Mouse (Mus musculus): ENCODE data around the gene Mrpl19. TPM values are rescaled to one million over a fixed set of nuclear protein-coding genes. Genes with fewer than 3 reads are reported as not detected.

Mrpl19 gene
- total and polyA plus RNA-seq, 3 experiments, result 36.6 to 89.0 TPM; not detected in 1

DNA sequence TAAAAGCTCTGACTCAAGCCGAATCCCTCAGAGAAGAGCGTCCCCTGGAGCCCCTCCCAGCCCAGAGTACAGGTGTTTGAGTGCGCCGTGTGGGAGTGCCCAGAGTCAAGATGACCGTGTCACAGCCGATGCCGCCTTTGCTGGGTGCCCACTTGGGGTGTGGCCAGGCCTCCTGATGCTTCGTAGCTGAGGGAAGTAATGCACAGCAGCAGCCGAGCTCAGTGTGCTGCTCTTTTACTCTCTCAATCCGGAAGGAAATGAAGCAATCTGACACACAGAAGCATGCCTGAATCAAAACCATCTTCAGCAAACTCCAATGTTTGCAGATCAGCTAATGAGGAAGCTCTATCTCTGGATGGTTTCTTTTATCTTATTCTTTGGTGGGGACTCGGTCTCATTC is 7.8 kb downstream of the Mrpl19 start:
- H3K9me3 ChIP-seq (replicated peaks; ENCODE audit: insufficient read depth, low read length), result no peaks in the 10 kb centered on the region
- no peaks in the 10 kb centered on the region for H3K4me1 ChIP-seq (ENCODE audit: control insufficient read depth in 1 of 2, insufficient read depth in 2 of 2, low read length in 2 of 2)
- no peak overlapping the region for H3K27ac ChIP-seq (ENCODE audit: control insufficient read depth, low read depth, low read length)
- H3K9ac ChIP-seq (ENCODE audit: control insufficient read depth, low read depth, low read length, poor library complexity, severe bottlenecking), result no peak overlapping the region
- H3K36me3 ChIP-seq (ENCODE audit: control insufficient read depth in 1 of 2, insufficient read depth in 2 of 2, low read length in 2 of 2), result peaks cover 0 to 20% of the 10 kb centered on the region in 2 experiments; a peak in 2 of 4 replicates
- no peak for DNase-seq (ENCODE audit: low read depth, low spot score)
- H3K27me3 ChIP-seq (ENCODE audit: control insufficient read depth in 1 of 2, insufficient read depth in 2 of 2, low read length in 2 of 2), result no peaks in the 10 kb centered on the region
- 0 out of 2 replicates have a peak, but pooled peaks have one; percentile 19 for TF ChIP-seq ZMIZ1 (IDR thresholded peaks at IDR 0.05; ENCODE audit: low read depth, low read length)
- no peak for TF ChIP-seq USF1 (IDR thresholded peaks at IDR 0.05; ENCODE audit: low read depth, low read length)
- no peaks in the 10 kb centered on the region for H3K79me2 ChIP-seq (ENCODE audit: control insufficient read depth, insufficient read depth, low read length, poor library complexity)
- H3K4me3 ChIP-seq (ENCODE audit: control insufficient read depth in 1 of 2, insufficient read depth in 1 of 2, low read depth in 2 of 2, low read length in 2 of 2), result no peak overlapping the region

DNA sequence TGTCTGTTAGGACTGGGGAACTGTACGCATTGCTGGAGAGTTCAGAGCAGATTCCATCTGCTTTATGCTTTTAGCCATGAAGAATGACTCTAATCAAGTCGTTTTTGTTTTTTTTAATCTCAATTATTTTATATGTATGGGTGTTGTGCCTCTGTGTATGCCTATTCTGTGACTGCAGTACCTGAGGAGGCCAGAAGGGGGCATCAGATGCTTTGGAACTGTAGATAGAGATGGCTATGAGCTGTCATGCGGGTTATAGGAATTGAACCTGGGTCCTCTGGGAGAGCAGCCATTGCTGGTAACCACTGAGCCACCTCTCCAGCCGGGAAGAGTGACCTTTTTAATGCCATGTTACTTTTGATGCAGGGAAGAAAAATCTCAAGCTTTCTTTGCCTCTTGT is 9.4 kb downstream of the Mrpl19 start:
- Histone ChIP-seq H3K9me3 (replicated peaks; ENCODE audit: insufficient read depth, low read length) (no peaks in the 10 kb centered on the region), H3K4me3 (ENCODE audit: control insufficient read depth in 1 of 2, insufficient read depth in 1 of 2, low read depth in 2 of 2, low read length in 2 of 2) (no peak overlapping the region), H3K27me3 (ENCODE audit: control insufficient read depth in 1 of 2, insufficient read depth in 2 of 2, low read length in 2 of 2) (no peaks in the 10 kb centered on the region), H3K36me3 (ENCODE audit: control insufficient read depth in 1 of 2, insufficient read depth in 2 of 2, low read length in 2 of 2) (peaks cover 0 to 20% of the 10 kb centered on the region in 2 experiments; a peak in 2 of 4 replicates), H3K79me2 (ENCODE audit: control insufficient read depth, insufficient read depth, low read length, poor library complexity) (no peaks in the 10 kb centered on the region), H3K4me1 (ENCODE audit: control insufficient read depth in 1 of 2, insufficient read depth in 2 of 2, low read length in 2 of 2) (no peaks in the 10 kb centered on the region), H3K27ac (ENCODE audit: control insufficient read depth, low read depth, low read length) (no peak overlapping the region), H3K9ac (ENCODE audit: control insufficient read depth, low read depth, low read length, poor library complexity, severe bottlenecking) (no peak overlapping the region)
- peak; percentile 49 for DNase-seq (ENCODE audit: low read depth, low spot score)
- TF ChIP-seq GABPA (IDR thresholded peaks at IDR 0.05; ENCODE audit: low read depth, low read length) (no peak), SMC3 (IDR thresholded peaks at IDR 0.05; ENCODE audit: low read depth, low read length) (peak; percentile 15; the same call in 1 of the 2 replicates), CTCF (IDR thresholded peaks at IDR 0.05 in 2 of 3, conservative IDR thresholded peaks at IDR 0.05 in 1 of 3; ENCODE audit: control insufficient read depth in 1 of 3, insufficient read depth in 1 of 3, low read depth in 2 of 3, low read length in 3 of 3, poor library complexity in 1 of 3, severe bottlenecking in 1 of 3) (peak; percentile 44 to 66 (median 48))

DNA sequence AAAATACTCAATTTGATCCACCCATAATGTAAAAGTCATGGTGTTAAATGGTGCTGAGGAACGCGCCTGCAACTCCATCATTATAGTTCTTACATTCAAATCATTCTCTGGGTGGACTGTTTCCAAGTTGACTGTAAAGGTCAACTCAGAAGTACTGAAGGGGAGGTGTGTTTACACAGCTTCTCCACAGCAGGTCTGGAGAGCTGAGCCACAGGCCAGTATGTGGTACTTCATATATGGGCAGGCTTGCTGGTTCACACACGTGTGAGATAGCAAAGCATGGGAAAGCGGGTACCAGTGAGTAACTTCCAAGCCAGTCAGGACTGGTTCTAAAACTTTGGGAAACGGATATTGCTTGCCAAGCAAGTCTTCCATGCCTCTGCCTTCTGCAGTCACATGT is 10.6 kb downstream of the Mrpl19 start:
- peaks cover 0 to 16% of the 10 kb centered on the region in 2 experiments; a peak in 2 of 4 replicates for H3K36me3 ChIP-seq (ENCODE audit: control insufficient read depth in 1 of 2, insufficient read depth in 2 of 2, low read length in 2 of 2)
- DNase-seq (ENCODE audit: low read depth, low spot score), result no peak
- TF ChIP-seq KAT2A (conservative IDR thresholded peaks at IDR 0.05; ENCODE audit: low read depth, low read length) (no peak), JUND (IDR thresholded peaks at IDR 0.05; ENCODE audit: low read depth, low read length) (no peak)

DNA sequence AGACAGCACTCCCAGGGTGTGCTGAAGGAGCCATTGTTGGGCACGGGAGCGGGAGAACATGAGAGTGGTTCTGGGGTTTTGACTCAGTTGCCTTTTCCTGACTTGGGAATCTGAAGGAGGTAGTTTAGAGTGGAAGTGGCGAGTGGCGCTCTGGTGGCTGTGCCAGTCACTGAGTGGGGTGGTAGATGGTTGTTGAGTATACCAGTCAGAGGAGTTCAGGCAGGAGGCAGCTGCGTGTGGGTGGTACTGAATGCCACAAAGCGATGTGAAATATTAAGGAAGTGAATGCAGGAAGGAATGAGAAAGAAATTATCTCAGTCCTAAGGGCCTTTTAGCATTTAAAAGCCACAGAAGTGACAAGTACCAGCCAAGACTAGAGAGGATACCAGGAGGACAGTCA is 18.9 kb downstream of the Mrpl19 start:
- H3K4me1 ChIP-seq (ENCODE audit: control insufficient read depth in 1 of 2, insufficient read depth in 2 of 2, low read length in 2 of 2), result no peaks in the 10 kb centered on the region
- H3K4me3 ChIP-seq (ENCODE audit: control insufficient read depth in 1 of 2, insufficient read depth in 1 of 2, low read depth in 2 of 2, low read length in 2 of 2), result no peak overlapping the region
- H3K27me3 ChIP-seq (ENCODE audit: control insufficient read depth in 1 of 2, insufficient read depth in 2 of 2, low read length in 2 of 2), result no peaks in the 10 kb centered on the region
- no peak for DNase-seq (ENCODE audit: low read depth, low spot score)
- H3K9me3 ChIP-seq (replicated peaks; ENCODE audit: insufficient read depth, low read length), result no peaks in the 10 kb centered on the region
- H3K79me2 ChIP-seq (ENCODE audit: control insufficient read depth, insufficient read depth, low read length, poor library complexity), result no peaks in the 10 kb centered on the region
- no peak overlapping the region for H3K27ac ChIP-seq (ENCODE audit: control insufficient read depth, low read depth, low read length)
- H3K9ac ChIP-seq (ENCODE audit: control insufficient read depth, low read depth, low read length, poor library complexity, severe bottlenecking), result no peak overlapping the region
- TF ChIP-seq MXI1 (IDR thresholded peaks at IDR 0.05; ENCODE audit: low read depth, low read length) (no peak), POLR2AphosphoS2 (IDR thresholded peaks at IDR 0.05; ENCODE audit: low read length) (no peak), E2F4 (IDR thresholded peaks at IDR 0.05; ENCODE audit: borderline replicate concordance, low read depth, low read length) (no peak), UBTF (IDR thresholded peaks at IDR 0.05; ENCODE audit: borderline replicate concordance, insufficient read depth, low read depth, low read length) (no peak), BHLHE40 (IDR thresholded peaks at IDR 0.05; ENCODE audit: borderline replicate concordance, low read depth, low read length) (no peak), MYB (IDR thresholded peaks at IDR 0.05; ENCODE audit: low read depth, low read length) (no peak), GATA1 (IDR thresholded peaks at IDR 0.05; ENCODE audit: low read depth, low read length) (no peak), ZMIZ1 (IDR thresholded peaks at IDR 0.05; ENCODE audit: low read depth, low read length) (no peak)
- peaks cover 0 to 29% of the 10 kb centered on the region in 2 experiments; a peak in 2 of 4 replicates for H3K36me3 ChIP-seq (ENCODE audit: control insufficient read depth in 1 of 2, insufficient read depth in 2 of 2, low read length in 2 of 2)

More for the DNA sequence above, 10.6 kb downstream of the Mrpl19 start:
- Histone ChIP-seq H3K79me2 (ENCODE audit: control insufficient read depth, insufficient read depth, low read length, poor library complexity) (no peaks in the 10 kb centered on the region), H3K9ac (ENCODE audit: control insufficient read depth, low read depth, low read length, poor library complexity, severe bottlenecking) (no peak overlapping the region), H3K27me3 (ENCODE audit: control insufficient read depth in 1 of 2, insufficient read depth in 2 of 2, low read length in 2 of 2) (no peaks in the 10 kb centered on the region), H3K27ac (ENCODE audit: control insufficient read depth, low read depth, low read length) (no peak overlapping the region), H3K4me3 (ENCODE audit: control insufficient read depth in 1 of 2, insufficient read depth in 1 of 2, low read depth in 2 of 2, low read length in 2 of 2) (no peak overlapping the region), H3K9me3 (replicated peaks; ENCODE audit: insufficient read depth, low read length) (no peaks in the 10 kb centered on the region), H3K4me1 (ENCODE audit: control insufficient read depth in 1 of 2, insufficient read depth in 2 of 2, low read length in 2 of 2) (no peaks in the 10 kb centered on the region)

Measured in MEL (cell line).